Mouse (Mus musculus) urinary bladder, postnatal 4 days (tissue): ENCODE measurements around the gene Smim15.

Experiments
- DNase-seq, 2 experiments: peaks; one replicate each; pipeline ENCODE4 v3.0.0; 2021 to 2022; ENCODE audit warnings: low spot score in 2 of 2

Smim15 gene

DNA sequence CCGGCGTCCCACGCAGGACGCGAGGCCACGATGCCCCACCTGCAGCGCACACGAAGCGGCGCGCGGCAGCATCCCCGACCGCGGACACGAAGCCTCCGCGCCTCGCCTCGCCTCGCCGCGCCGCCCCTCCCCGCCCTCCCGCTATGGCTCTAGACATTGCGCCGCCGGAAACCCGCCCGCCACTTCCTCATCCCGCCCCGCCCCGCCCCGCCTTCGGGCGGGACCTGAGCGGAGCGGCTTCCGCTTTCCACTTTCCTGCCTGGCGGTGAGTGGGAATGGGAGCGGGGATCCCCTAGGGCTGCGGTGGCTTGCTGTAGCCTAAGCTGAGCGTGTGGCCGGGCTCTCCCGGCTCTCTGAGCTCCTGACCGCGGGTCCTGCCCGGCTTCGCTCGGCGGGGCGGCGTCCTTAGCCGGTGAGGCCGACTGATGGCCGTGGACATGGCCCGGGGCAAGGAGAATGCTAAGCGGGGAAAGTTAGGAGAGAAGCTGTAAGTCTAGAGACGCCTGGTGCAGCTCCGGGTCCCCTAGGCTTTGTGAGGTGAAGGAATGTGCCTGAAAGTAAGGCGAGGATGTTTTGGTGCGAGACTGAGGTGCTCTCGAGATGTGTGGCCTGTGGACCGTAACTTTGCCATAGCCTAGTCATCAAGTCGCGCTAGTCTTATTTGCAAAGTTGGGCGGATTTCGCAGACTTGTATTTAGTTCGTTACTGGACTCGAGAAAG lies at the start of gene Smim15:
Gene Smim15, plus strand, starts transcription at position 225 of the 720 bp plus-strand sequence.
- DNase-seq = peak; percentile 85 to 90

DNA sequence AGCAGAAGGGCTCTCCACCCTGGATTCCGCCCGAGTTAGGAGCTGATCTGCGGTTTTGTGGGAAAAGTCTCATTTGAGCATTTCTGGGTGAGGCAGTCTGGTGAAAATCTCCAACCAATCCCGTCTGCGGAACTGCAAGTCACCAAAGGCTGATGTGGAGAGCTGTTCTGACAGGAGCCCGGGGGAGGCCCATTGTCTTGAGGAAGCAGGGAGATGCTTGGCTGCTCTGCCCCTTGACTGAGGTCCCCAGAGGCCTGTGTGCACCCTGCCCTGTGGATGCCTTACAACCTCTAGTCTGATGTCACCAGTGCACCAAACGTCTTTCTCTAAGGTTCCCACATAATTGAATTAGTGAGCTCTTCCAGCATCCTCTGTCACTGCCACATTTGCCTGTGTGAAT lies 49.0 kb upstream of the Smim15 start:
- no peak for DNase-seq

GRCm38 (mm10) chr13:107996301-107996700 lies 47.9 kb upstream of the Smim15 start:
- no peak for DNase-seq

DNA sequence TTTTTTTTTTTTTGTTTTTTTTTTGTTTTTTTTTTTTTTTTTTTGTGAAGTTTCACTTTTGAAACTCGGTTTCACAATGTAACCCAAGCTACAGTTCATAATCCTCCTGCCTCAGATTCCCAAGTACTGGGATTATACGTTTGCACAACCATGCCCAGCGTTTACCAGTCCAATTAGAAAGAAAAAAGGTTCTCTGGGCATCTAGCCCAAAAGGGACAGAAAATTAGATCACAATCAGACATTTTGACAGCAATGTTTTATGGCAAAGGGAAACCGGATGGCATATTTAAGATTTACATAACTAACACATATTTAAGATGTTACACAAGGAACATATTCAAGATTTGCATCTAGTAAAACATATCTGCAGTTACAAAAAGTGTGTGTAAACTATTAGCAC lies 36.4 kb upstream of the Smim15 start:
- DNase-seq = no peak

DNA sequence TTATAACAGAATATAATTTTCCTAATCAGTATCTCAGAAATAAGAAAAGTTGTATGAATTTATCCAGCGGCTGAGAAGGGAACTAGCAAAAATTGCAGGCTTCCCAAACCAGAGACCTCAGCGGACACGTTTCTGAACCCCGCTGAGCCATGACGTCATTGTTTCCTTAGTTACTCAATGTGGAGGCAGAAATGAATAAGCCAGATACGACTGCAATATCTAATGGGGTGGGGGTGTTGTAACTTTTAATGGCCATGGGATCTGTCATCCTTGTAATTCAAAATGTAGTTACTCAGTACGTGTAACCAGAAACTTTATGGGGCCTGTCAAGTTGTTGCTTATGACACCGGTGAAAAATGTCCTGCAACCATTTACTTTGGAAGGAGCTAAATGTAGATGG lies 31.1 kb upstream of the Smim15 start:
- no peak for DNase-seq

DNA sequence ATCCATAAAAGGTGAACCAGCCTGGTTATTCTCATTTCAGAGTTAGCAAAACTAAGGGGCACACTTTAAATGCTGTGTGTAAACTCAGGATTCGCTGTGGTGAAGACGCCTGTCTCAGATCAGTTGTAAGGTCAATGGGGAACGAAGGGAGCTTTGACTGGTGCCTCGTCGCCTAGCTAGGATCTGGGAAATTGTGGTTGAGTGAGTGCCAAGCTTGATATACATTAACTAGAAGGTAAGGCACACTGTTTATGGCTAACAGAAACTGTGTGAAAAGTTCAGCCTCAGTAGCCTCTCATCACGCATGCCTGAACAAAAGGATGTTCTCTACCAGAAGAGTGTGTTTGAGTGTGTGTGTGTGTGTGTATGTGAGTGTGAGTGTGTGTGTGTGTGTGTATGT lies 30.4 kb upstream of the Smim15 start:
- no peak for DNase-seq

GRCm38 (mm10) chr13:108015166-108015565 lies 29.1 kb upstream of the Smim15 start:
- DNase-seq = no peak

GRCm38 (mm10) chr13:108017349-108017748 lies 26.9 kb upstream of the Smim15 start:
- no peak for DNase-seq

- no peak for DNase-seq
These were observed 18.4 kb upstream of the Smim15 start for GRCm38 (mm10) chr13:108025802-108026201.

- no peak for DNase-seq
These were observed 11.5 kb upstream of the Smim15 start for GRCm38 (mm10) chr13:108032789-108033188.

DNA sequence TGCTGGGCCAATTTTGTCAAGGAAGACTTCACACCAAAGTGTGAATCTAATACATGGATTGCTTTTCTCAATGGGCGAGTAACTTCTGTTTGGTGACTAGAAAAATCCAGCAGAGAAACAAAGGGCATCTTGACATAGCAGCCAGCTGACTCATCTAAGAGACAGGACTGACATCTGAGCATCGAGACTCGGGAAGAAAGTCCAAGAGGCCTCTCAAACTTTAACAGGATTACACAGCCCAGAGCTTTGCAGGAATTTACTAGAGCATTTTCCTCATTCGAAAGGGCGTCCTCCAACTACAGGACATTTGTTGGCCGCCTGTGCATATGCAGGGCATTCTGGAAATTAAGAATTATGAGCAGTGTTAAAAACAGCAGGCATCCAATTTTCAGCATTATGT lies 4.9 kb upstream of the Smim15 start:
- DNase-seq = no peak

- DNase-seq = no peak
These were observed 4.3 kb upstream of the Smim15 start for GRCm38 (mm10) chr13:108039902-108040301.

- DNase-seq = no peak
These were observed 3.8 kb upstream of the Smim15 start for GRCm38 (mm10) chr13:108040451-108040850.

GRCm38 (mm10) chr13:108041358-108041757 lies 2.9 kb upstream of the Smim15 start:
- DNase-seq = peak; percentile 56 to 70

DNA sequence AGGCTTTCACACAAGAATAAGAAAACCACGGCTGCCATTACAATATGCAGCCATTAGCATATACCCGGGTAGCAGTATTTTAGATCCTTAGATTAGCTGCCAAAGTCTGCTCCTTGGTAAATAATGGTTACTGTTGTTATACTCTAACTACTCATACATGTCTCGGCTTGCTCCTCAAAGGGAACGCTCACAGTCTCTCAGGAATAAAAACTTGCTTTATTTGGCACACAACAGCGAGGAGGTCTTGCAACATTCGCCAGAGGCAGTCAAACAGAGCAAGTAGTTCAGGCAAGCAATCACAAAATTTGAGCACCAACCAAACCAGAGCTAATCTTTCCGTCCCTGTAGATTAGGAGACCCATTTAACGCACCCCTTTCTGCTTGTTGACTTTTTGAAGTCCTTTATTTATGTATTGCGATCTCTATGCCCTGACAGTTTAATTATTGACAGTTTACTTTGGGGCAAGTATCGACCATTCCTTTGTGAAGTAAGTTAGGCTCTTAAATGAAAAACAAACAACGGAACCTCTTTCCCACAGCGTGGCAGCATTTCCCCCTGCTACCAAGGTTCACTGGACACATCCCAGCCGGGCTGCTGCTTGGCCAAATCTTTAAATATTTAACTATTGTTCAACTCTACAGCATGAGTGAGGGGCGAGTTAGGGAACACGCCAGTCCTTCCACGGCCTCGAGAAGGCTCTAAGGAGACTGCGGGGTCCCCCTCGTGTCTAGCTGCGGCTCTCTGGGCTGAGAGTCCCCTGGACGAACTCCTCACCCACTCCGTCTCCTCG lies 620 bp upstream of the Smim15 start:
- peak in 1 of 2 experiments; percentile 30 for DNase-seq

DNA sequence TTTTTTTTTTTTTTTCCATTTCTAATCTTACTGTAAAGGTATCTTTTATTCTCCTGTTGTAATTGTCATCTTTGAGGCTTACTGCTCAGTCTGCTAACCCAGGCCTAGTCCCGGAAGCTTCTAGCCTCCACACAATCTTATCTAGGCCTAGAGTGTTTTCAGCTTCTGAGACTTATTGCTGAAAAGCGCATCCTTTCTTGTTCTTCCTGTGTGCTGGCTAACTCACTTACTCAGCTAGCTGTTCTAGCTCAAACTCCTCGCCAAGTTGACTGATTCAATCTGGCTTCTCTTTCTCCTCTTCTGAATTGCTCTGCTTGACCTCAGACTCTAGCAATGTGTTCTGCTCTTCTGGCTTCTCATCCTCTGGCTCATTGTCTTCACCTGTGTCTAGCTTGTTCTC lies 1.4 kb downstream of the Smim15 start:
- DNase-seq = no peak

DNA sequence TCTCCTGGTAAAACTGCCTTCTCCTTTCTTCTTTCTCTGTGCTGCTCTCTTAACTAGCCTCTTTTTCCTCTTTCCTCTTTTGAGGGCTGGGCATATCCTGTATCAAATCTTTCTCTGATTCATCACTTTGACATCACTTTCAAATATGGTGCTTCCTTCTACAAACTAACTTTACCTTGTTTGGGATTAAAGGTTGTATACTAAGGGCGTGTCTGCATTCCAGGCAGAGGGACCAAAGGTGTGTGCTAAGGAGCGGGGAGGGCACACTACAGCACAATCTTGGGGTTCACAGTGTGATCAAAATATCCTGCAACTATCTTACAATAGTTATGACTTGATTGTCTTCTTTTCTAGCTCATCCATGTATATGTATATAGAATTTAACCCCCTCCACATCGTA lies 1.8 kb downstream of the Smim15 start:
- no peak for DNase-seq

GRCm38 (mm10) chr13:108046891-108047290 lies 2.6 kb downstream of the Smim15 start:
- no peak for DNase-seq

DNA sequence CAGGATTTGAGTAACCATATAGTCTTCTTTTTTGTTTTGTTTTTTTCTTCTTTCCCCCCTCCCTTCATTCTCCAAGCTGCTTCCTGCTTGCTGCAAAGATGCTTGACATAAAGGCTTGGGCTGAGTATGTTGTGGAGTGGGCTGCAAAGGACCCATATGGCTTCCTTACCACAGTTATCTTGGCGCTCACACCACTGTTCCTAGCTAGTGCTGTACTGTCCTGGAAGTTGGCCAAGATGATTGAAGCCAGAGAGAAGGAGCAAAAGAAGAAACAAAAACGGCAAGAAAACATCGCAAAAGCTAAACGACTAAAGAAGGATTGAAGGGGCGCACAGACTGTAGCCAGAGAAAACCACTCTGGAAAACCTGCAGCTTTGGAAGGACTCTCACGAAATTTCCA lies 3.1 kb downstream of the Smim15 start:
- DNase-seq = no peak

- no peak for DNase-seq
These were observed 12.7 kb downstream of the Smim15 start for GRCm38 (mm10) chr13:108056896-108057295.

GRCm38 (mm10) chr13:108060286-108060885 lies 16.1 kb downstream of the Smim15 start:
- DNase-seq = no peak

GRCm38 (mm10) chr13:108060936-108061578 lies 16.8 kb downstream of the Smim15 start:
- DNase-seq = no peak
